Mouse (Mus musculus) liver, embryonic 11.5 days (tissue): ENCODE results near the gene Hist1h3h. TPM values are rescaled to one million over a fixed set of nuclear protein-coding genes. Genes with fewer than 3 reads are reported as not detected.
"Not testable (repeated sequence)": the region's sequence is repeated elsewhere in the genome, so short reads cannot be mapped to it uniquely, and the experiment has no call there.

ENCODE experiments used
- ATAC-seq: fragments of 200-750 bp; cut with Nextera tagmentation; replicated peaks from 2 replicates; pipeline ENCODE4 v1.8.0; 2017; ENCODE audit warnings: moderate number of reproducible peaks, mild to moderate bottlenecking, moderate TSS enrichment, moderate library complexity; ENCODE audit not compliant: low FRiP score
- DNase-seq: peaks from one replicate; pipeline ENCODE4 v3.0.0-alpha.2; 2017; ENCODE audit warnings: low spot score
- H3K27ac ChIP-seq: fragments of 300-500 bp; sonication (generic); 2 replicates; pipeline ENCODE4 v1.5.1; 2014; ENCODE audit warnings: mild to moderate bottlenecking, low read depth, low read length, control low read depth
- H3K27me3 ChIP-seq: fragments of 300-500 bp; sonication (generic); replicated peaks from 2 replicates; pipeline ENCODE4 v1.6.1; 2014; ENCODE audit warnings: low read length, mixed read lengths; ENCODE audit not compliant: control insufficient read depth, insufficient read depth
- H3K36me3 ChIP-seq: fragments of 300-500 bp; sonication (generic); 2 replicates; pipeline ENCODE4 v1.6.1; 2014; ENCODE audit warnings: mild to moderate bottlenecking, low read length, moderate library complexity, mixed read lengths; ENCODE audit not compliant: control insufficient read depth, insufficient read depth
- H3K4me1 ChIP-seq: fragments of 300-500 bp; sonication (generic); replicated peaks from 2 replicates; pipeline ENCODE4 v1.6.1; 2014; ENCODE audit warnings: low read length, mixed read lengths; ENCODE audit not compliant: control insufficient read depth, insufficient read depth
- H3K4me2 ChIP-seq: fragments of 300-500 bp; sonication (generic); 2 replicates; pipeline ENCODE4 v1.6.1; 2014; ENCODE audit warnings: mild to moderate bottlenecking, control low read depth, moderate library complexity
- H3K4me3 ChIP-seq: fragments of 300-500 bp; sonication (generic); 2 replicates; pipeline ENCODE4 v1.5.1; 2014; ENCODE audit warnings: low read depth, low read length, control low read depth
- H3K9ac ChIP-seq: fragments of 300-500 bp; sonication (generic); 2 replicates; pipeline ENCODE4 v1.6.1; 2014; ENCODE audit warnings: low read depth, low read length, control low read depth
- H3K9me3 ChIP-seq: fragments of 300-500 bp; sonication (generic); 2 replicates; pipeline ENCODE4 v1.6.1; 2016; ENCODE audit warnings: low read length, inconsistent platforms, mixed read lengths; ENCODE audit not compliant: control insufficient read depth
- WGBS: fragments of 180-500 bp; shearing (Covaris S2); extraction: QIAGEN DNeasy Blood & Tissue Kit; methylation state at CpG from one replicate; pipeline ENCODE4 v1.1.7; 2014; 5-methylcytosine and 5-hydroxymethylcytosine counted together
- polyA plus RNA-seq: library from polyadenylated mRNA; unstranded; fragments of >200 nt; fragmentation: Nextera tagmentation; extraction: Ambion mirVana; gene quantifications from 2 replicates; pipeline ENCODE4 v1.2.1, GENCODE M21; 2014

The Hist1h3h gene
- 4.5 and 6.5 TPM in 2 replicates for polyA plus RNA-seq

DNA sequence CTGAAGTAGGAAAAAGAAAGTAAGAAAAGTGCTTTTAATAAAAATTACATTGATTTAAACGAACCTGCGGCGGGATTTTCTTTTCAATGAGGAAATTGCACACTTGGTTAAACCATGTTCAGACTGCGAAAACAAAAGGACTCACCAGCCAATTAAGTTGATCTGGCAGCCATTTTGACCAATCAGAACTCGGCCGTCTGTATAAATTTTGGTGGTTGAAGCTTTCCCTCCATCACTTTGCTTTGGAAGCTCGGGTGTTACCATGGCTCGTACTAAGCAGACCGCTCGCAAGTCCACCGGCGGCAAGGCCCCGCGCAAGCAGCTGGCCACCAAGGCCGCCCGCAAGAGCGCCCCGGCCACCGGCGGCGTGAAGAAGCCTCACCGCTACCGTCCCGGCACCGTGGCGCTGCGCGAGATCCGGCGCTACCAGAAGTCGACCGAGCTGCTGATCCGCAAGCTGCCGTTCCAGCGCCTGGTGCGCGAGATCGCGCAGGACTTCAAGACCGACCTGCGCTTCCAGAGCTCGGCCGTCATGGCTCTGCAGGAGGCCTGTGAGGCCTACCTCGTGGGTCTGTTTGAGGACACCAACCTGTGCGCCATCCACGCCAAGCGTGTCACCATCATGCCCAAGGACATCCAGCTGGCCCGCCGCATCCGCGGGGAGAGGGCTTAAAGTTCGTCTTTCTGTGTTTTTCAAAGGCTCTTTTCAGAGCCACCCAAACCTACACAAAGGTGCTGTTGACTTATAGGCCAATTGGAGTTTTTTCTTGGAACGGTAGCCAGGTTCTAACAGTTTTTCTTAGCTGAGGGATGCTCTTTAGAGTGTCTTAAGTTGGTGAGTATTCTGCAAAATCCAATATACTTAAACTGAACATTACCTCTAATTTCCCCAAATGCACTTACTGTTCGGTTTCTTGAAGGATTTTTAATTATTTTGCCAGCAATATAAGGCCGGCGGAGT is at the start of gene Hist1h3h:
Gene Hist1h3h (plus strand): TSS at position 263 of the 961 bp plus-strand sequence.
- peak; percentile 83 for DNase-seq
- Histone ChIP-seq H3K27ac (peak within 1 kb of the TSS; percentile 97), H3K4me2 (peak within 1 kb of the TSS; percentile 83), H3K9ac (peak within 1 kb of the TSS; percentile 73), H3K4me1 (peaks cover 15% of the 10 kb centered on the region), H3K4me3 (peak within 1 kb of the TSS; percentile 54)
- H3K9me3 ChIP-seq, H3K27me3 ChIP-seq, H3K36me3 ChIP-seq: not testable (repeated sequence)
- peak; percentile 31 for ATAC-seq
- 1% methylated on average over 26 of the region's 56 CpGs for whole genome bisulfite sequencing

DNA sequence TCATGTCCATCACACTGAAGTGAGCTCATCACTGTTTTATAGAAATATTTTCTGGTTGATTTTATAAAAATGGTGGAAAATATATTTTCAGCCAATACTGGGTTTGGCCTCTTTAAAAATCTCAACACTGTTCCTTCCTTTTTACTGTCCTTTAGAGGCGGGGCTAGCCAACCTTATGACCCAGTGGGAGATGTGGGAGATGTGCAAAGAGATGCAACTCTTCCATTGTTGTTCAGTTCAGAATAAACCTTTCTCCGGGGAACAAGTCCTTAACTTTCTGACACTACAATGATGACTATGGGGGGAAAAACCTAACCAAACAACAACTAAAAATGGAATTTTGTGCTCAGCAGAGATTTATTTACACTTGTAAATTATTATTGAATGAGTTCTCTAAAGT is 40.2 kb upstream of the Hist1h3h start, which contains the start of gene Olfr1360:
Gene Olfr1360 (minus strand): TSS at position 101 of the 400 bp plus-strand sequence.
- ATAC-seq (no peak), DNase-seq (no peak)
- Histone ChIP-seq H3K27ac (no peak within 1 kb of the TSS), H3K27me3 (no peaks in the 10 kb centered on the region), H3K4me3 (no peak within 1 kb of the TSS), H3K4me1 (no peaks in the 10 kb centered on the region), H3K36me3 (no peaks in the 10 kb centered on the region), H3K4me2 (no peak within 1 kb of the TSS), H3K9me3 (no peaks in the 10 kb centered on the region), H3K9ac (no peak within 1 kb of the TSS)
- WGBS, result 73% methylated on average over 2 of the region's 2 CpGs

DNA sequence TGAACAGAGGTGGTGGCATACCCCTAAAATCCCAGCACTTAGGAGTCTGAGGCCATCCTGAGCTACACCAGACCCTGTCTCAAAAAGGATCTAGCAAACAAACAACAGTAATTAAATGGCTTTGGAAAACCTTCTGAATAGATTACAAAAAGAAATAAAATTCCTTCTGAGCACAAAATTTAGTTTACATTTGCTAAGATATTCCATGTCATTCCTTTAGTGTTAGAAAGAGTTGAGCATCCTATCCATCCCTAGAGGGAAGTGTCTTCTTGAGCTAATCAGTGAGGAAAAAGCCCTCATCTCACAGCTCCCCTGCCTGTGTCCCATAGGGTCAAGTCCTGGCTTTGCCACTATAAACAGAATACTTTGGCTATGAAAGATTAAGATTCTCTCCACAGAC is 19.6 kb upstream of the Hist1h3h start, which contains the start of gene Olfr1359:
Gene Olfr1359 (plus strand): TSS at position 301 of the 400 bp plus-strand sequence.
- no peak within 1 kb of the TSS for H3K4me3 ChIP-seq
- H3K36me3 ChIP-seq, result no peaks in the 10 kb centered on the region
- no peaks in the 10 kb centered on the region for H3K27me3 ChIP-seq
- no peak within 1 kb of the TSS for H3K4me2 ChIP-seq
- no peak within 1 kb of the TSS for H3K9ac ChIP-seq
- DNase-seq (no peak), ATAC-seq (no peak)
- H3K9me3 ChIP-seq, result no peaks in the 10 kb centered on the region
- no peak within 1 kb of the TSS for H3K27ac ChIP-seq
- H3K4me1 ChIP-seq, result no peaks in the 10 kb centered on the region

DNA sequence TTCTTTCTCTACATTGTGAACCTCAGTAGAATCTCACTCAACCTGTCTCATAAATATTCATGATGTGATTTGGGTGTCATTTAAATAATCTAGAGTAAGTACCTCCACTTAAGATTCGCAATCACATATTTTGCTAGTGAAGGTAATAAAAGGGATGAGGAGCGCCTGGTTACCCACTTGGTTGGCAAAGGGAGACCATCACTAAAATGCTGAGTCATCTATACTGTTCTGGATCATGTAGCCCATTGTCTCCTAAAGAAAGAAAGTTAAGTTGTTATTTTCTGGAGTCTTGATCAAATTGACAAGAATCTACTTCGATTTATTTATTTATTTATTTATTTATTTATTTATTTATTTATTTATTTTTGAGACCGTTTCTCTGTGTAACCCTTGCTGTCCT is 10.8 kb upstream of the Hist1h3h start:
- Histone ChIP-seq H3K27ac (no peak overlapping the region), H3K4me2 (no peak overlapping the region), H3K9ac (no peak overlapping the region), H3K4me1 (no peaks in the 10 kb centered on the region), H3K9me3 (no peaks in the 10 kb centered on the region), H3K4me3 (no peak overlapping the region), H3K36me3 (no peaks in the 10 kb centered on the region), H3K27me3 (no peaks in the 10 kb centered on the region)
- WGBS, result 72% methylated on average over 4 of the region's 4 CpGs
- ATAC-seq (no peak), DNase-seq (no peak)

DNA sequence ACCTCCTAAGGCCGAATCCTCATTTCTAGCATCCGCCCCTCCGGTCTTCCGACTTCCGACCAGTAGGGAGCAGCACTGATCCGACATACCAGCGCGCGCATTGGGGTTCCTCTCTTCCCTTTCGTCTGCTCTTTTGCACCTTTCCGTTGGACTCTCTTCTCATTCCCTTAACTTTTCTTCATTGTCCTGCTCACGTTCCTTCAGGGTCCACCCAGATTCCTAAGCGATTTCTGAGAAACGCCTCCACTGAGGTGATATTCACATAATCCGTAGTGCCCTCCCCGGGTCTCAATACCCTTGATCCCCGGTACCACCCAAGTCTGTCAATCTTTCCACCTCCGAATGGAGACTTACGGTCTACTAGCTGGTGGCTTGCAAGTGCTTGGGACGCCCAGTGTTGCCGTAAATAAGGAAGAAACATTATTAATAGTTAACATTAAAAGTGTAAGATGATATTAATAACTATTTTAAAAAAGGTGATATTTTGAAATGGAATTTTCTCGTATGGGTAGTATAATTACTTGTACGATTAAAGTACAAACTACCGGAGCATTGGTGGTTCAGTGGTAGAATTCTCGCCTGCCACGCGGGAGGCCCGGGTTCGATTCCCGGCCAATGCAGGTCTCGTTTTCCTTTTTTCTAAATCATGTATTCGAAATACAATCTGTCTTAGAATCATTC is 7.3 kb upstream of the Hist1h3h start:
- Histone ChIP-seq H3K9me3 (no peaks in the 10 kb centered on the region), H3K9ac (peak overlapping the region; percentile 72), H3K4me1 (peaks cover 2% of the 10 kb centered on the region; the same call in 1 of the 2 replicates), H3K36me3 (no peaks in the 10 kb centered on the region), H3K27ac (peak overlapping the region; percentile 60), H3K4me2 (peak overlapping the region; percentile 91), H3K4me3 (peak overlapping the region; percentile 71), H3K27me3 (no peaks in the 10 kb centered on the region)
- WGBS, result under 1% methylated on average over 32 of the region's 32 CpGs
- peak; percentile 81 for ATAC-seq
- peak; percentile 88 for DNase-seq

DNA sequence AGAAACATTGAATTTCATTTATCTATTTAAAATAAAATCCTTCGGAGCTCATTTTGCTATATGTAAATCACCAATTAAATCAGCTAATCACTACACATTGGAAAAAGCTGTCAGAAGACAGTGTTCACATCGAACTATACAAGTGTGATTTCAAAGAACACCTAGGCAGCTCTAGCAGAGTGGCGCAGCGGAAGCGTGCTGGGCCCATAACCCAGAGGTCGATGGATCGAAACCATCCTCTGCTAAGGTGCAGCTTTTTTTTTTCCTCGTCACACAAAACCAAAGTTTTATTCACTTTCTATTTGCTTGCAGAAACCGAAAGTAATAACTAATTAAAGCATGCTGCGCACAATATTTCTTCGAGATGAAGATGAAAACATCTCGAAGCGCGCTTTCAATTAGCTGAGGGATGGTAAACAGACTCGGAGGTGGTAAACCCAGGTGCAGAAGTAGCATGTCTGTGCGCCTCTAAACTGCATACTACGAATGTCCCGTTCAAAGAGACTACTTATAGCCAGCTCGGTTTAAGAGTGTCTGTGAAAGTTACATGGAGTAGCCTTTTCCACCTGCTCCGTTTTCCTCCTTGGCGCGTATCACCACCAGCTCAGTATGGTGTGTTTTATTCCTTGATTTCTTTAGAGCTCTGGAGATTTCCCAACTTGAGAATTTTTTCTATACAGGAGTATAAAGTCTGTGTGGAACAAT is 6.5 kb upstream of the Hist1h3h start:
- H3K9me3 ChIP-seq, result no peaks in the 10 kb centered on the region
- peaks cover 2% of the 10 kb centered on the region; the same call in 1 of the 2 replicates for H3K4me1 ChIP-seq
- ATAC-seq (peak; percentile 74), DNase-seq (peak; percentile 74)
- WGBS, result 3% methylated on average over 22 of the region's 22 CpGs
- H3K4me2 ChIP-seq, result peak overlapping the region; percentile 91
- H3K27ac ChIP-seq, result no peak overlapping the region
- peak overlapping the region; percentile 53 for H3K4me3 ChIP-seq
- peak overlapping the region; percentile 20 for H3K9ac ChIP-seq
- H3K36me3 ChIP-seq, result no peaks in the 10 kb centered on the region
- H3K27me3 ChIP-seq, result no peaks in the 10 kb centered on the region

DNA sequence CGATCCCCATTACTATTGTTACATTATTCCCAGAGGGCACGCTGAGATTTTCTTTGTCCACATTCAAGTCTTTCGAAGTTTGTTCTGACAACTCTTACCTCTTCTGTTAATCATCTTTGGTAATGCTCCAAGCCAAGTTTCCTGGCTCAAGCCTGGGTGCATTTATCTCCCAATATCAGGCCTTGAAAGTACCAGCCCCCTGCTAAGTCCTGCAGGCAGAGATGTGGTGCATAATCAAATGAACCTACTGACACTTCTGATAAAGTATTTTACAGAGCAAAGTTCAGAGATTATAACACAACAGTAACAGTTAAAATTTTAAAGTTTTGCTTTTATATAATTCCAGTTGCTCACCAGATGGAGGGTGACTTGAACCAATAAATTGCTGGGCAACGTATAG is 5.8 kb upstream of the Hist1h3h start:
- no peak for ATAC-seq
- Histone ChIP-seq H3K9ac (no peak overlapping the region), H3K27ac (no peak overlapping the region), H3K9me3 (no peaks in the 10 kb centered on the region), H3K36me3 (no peaks in the 10 kb centered on the region), H3K4me3 (peak overlapping the region; percentile 53), H3K4me2 (peak overlapping the region; percentile 91), H3K4me1 (peaks cover 2% of the 10 kb centered on the region; the same call in 1 of the 2 replicates), H3K27me3 (no peaks in the 10 kb centered on the region)
- no peak for DNase-seq
- 29% methylated on average over 4 of the region's 4 CpGs for WGBS

DNA sequence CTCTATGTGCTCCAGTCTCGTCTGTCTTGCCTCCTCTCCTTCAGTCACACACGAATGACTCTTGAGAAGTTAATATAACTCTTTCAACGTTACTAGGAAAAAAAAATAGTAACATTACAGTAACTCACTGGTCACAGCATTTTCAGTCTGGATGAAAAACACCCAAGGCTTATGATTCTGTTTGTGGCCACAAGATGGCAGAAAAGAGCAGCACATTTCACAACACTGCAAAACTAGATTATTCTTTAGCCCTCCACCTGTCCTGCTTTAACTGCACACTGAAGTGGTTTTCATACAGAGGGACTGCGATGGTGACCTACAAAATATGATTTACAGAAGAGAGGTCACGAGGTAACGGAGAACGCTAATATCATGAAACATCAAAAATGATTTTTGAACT is 2.7 kb upstream of the Hist1h3h start:
- no peaks in the 10 kb centered on the region for H3K27me3 ChIP-seq
- no peaks in the 10 kb centered on the region for H3K9me3 ChIP-seq
- peaks cover 7% of the 10 kb centered on the region for H3K4me1 ChIP-seq
- H3K36me3 ChIP-seq, result no peaks in the 10 kb centered on the region
- H3K9ac ChIP-seq, result peak overlapping the region; percentile 73
- peak overlapping the region; percentile 35 for H3K4me3 ChIP-seq
- ATAC-seq (no peak), DNase-seq (peak; percentile 34)
- peak overlapping the region; percentile 74 for H3K4me2 ChIP-seq
- peak overlapping the region; percentile 97 for H3K27ac ChIP-seq
- WGBS, result under 1% methylated on average over 7 of the region's 7 CpGs
